Mouse (Mus musculus) midbrain, embryonic 10.5 days (tissue): ENCODE results near the gene Ifi27. TPM values are rescaled to one million over a fixed set of nuclear protein-coding genes. Genes with fewer than 3 reads are reported as not detected.
A peak's percentile ranks its signal among the peaks of the same experiment; 100 is the strongest.

ENCODE experiments used
- DNase-seq: peaks from one replicate; pipeline ENCODE4 v3.0.0-alpha.2; 2017; ENCODE audit warnings: low spot score
- H3K27ac ChIP-seq: fragments of 300-500 bp; sonication (generic); replicated peaks from 2 replicates; pipeline ENCODE4 v1.5.1; 2016; ENCODE audit warnings: mild to moderate bottlenecking
- H3K27me3 ChIP-seq: fragments of 300-500 bp; sonication (generic); 2 replicates; pipeline ENCODE4 v1.6.1; 2016; ENCODE audit warnings: low read depth, mild to moderate bottlenecking; ENCODE audit not compliant: poor library complexity, severe bottlenecking
- H3K36me3 ChIP-seq: fragments of 300-500 bp; sonication (generic); 2 replicates; pipeline ENCODE4 v1.6.1; 2016; ENCODE audit warnings: mild to moderate bottlenecking, moderate library complexity
- H3K4me1 ChIP-seq: fragments of 300-500 bp; sonication (generic); 2 replicates; pipeline ENCODE4 v1.6.1; 2016
- H3K4me3 ChIP-seq: fragments of 300-500 bp; sonication (generic); 2 replicates; pipeline ENCODE4 v1.5.1; 2016; ENCODE audit warnings: mild to moderate bottlenecking, moderate library complexity
- H3K9me3 ChIP-seq: fragments of 300-500 bp; sonication (generic); replicated peaks from 2 replicates; pipeline ENCODE4 v1.6.1; 2016; ENCODE audit warnings: mild to moderate bottlenecking
- WGBS: fragments of 180-500 bp; shearing (Covaris S2); methylation state at CpG from one replicate; pipeline ENCODE4 v1.1.7; 2016; 5-methylcytosine and 5-hydroxymethylcytosine counted together
- polyA plus RNA-seq: library from polyadenylated mRNA; unstranded; fragments of >200 nt; fragmentation: Nextera tagmentation; extraction: Ambion mirVana; gene quantifications from 2 replicates; pipeline ENCODE4 v1.2.1, GENCODE M21; 2016

Ifi27 gene
- polyA plus RNA-seq: 0.75 and 1.4 TPM in 2 replicates

DNA sequence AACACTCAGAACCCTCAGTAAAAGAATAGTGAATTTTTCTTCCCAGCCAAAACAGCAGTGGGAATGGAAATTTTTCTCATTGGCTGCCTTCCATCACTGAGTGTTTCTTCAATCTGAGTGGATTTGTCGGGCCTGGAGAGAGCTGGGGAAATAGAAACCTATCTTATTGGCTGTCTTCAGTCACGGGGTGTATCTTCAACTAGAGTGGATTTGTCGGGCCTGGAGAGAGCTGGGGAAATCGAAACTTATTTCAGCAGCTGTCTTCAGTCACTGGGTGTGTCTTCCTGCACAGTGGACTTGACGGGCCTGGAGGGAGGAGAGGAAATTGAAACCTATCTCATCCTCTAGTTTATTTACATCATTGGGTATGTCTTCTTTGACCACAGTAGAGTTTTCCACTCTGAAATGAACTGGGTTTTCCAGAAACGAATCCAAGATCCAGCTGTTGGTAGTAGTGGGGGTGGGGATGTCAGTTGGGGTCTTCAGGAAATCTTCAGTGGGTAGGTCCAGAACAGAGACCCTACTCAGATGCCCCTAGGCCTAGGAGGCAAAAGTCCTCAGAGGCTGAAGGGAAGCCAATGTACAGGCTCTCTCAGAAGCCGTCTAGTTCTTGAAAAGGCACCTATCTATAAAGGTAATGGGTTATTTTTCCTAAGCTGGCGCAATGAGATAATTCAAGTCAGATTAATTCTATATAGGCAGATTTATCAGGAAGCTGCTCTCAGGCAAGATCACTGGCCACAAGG lies at the start of gene Ifi27:
Gene Ifi27, plus strand, starts transcription at position 226 of the 746 bp plus-strand sequence.
- no peak within 1 kb of the TSS for H3K27ac ChIP-seq
- no peaks in the 10 kb centered on the region for H3K27me3 ChIP-seq
- no peaks in the 10 kb centered on the region for H3K4me1 ChIP-seq
- H3K4me3 ChIP-seq: no peak within 1 kb of the TSS
- no peak for DNase-seq
- 76% methylated on average over 8 of the region's 8 CpGs for WGBS
- H3K36me3 ChIP-seq: no peaks in the 10 kb centered on the region
- no peaks in the 10 kb centered on the region for H3K9me3 ChIP-seq

- Histone ChIP-seq H3K36me3 (no peaks in the 10 kb centered on the region), H3K9me3 (no peaks in the 10 kb centered on the region), H3K27ac (peak within 1 kb of the TSS; percentile 93), H3K4me3 (peak within 1 kb of the TSS; percentile 84), H3K4me1 (peaks cover 34% of the 10 kb centered on the region), H3K27me3 (no peaks in the 10 kb centered on the region)
- peak; percentile 97 for DNase-seq
- WGBS: under 1% methylated on average over 58 of the region's 58 CpGs
Measured at GRCm38 (mm10) chr12:103388505-103389347, 45.3 kb upstream of the Ifi27 start, which contains the start of gene Otub2. Gene Otub2, plus strand, starts transcription at chr12:103388682.

- peak overlapping the region; percentile 93 for H3K27ac ChIP-seq
- WGBS: 71% methylated on average over 2 of the region's 2 CpGs
Measured at GRCm38 (mm10) chr12:103389348-103389727, 44.7 kb upstream of the Ifi27 start.

DNA sequence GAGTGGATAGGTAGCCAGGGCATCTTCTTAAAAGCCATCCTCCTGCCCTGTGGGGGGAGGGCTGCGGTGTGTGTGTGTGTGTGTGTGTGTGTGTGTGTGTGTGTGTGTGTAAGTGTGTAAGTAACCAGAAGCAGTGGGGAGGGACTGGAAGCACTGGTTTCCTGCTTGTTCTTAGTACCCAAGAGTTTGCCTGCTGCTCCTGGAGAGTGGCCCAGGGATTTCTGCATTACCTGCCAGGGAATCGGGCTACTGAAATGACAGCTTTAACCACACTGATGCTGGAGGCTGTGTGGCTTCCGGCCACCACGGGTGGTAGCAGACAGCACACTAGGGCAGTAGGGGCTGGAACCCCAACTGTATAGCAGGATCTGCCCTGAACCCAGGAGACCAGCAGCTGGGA lies 44.0 kb upstream of the Ifi27 start:
- no peaks in the 10 kb centered on the region for H3K36me3 ChIP-seq
- no peak overlapping the region for H3K27ac ChIP-seq
- no peaks in the 10 kb centered on the region for H3K9me3 ChIP-seq
- peaks cover 38% of the 10 kb centered on the region for H3K4me1 ChIP-seq
- peak overlapping the region; percentile 84; the same call in 1 of the 2 replicates for H3K4me3 ChIP-seq
- no peak for DNase-seq
- WGBS: 81% methylated on average over 4 of the region's 4 CpGs
- no peaks in the 10 kb centered on the region for H3K27me3 ChIP-seq

More at GRCm38 (mm10) chr12:103389348-103389727, 44.7 kb upstream of the Ifi27 start:
- Histone ChIP-seq H3K27me3 (no peaks in the 10 kb centered on the region), H3K36me3 (no peaks in the 10 kb centered on the region), H3K4me3 (peak overlapping the region; percentile 84), H3K4me1 (peaks cover 38% of the 10 kb centered on the region), H3K9me3 (no peaks in the 10 kb centered on the region)
- DNase-seq: no peak

DNA sequence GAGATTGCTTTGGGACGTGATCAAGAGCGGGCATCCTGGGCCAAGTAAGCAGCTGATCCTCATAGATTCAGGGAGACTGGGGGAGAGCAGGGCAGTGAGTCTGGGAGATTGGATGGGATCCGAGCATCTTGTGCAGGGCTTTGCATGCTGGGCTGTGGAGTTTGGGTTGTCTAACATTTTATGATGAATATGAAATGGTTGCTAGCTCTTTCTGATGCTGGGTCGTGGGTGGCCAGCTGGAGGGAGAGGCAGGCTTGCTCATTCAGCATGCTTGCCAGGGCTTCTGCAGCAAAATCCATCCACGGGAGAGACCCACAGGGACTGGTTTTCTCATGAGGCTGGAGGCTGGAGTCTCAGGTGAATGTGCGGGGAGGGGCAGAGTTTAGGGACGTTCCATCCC lies 42.9 kb upstream of the Ifi27 start:
- Histone ChIP-seq H3K27ac (no peak overlapping the region), H3K27me3 (no peaks in the 10 kb centered on the region), H3K36me3 (no peaks in the 10 kb centered on the region), H3K4me3 (no peak overlapping the region), H3K4me1 (peaks cover 38% of the 10 kb centered on the region), H3K9me3 (no peaks in the 10 kb centered on the region)
- WGBS: 82% methylated on average over 7 of the region's 7 CpGs
- no peak for DNase-seq

DNA sequence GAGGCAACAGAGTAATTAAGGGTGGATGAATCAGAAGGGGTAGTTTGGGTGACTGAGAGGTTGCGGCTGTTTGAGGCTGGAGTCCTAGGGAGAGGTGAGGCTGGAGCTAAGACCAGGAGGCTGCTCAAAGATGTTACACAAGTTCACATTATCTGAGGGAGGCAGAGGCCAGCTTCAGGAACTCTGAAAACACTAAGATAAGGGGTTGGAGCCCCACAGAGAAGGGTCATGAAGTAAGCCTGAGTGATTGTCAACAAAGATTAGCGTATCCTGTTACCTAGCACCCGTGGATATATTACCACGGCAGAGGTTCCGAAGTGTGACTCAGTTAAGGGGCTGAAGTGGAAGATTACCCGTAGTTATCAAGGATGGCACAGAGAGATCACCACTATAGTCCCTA lies 40.5 kb upstream of the Ifi27 start:
- Histone ChIP-seq H3K27me3 (no peaks in the 10 kb centered on the region), H3K9me3 (no peaks in the 10 kb centered on the region), H3K27ac (0 out of 2 replicates have a peak overlapping the region, but pooled peaks have one; percentile 28), H3K36me3 (no peaks in the 10 kb centered on the region), H3K4me1 (peaks cover 35% of the 10 kb centered on the region), H3K4me3 (no peak overlapping the region)
- no peak for DNase-seq
- 50% methylated on average over 6 of the region's 6 CpGs for WGBS

- 0 out of 2 replicates have a peak, but pooled peaks cover under 1% of the 10 kb centered on the region for H3K36me3 ChIP-seq
- no peaks in the 10 kb centered on the region for H3K9me3 ChIP-seq
- H3K27me3 ChIP-seq: no peaks in the 10 kb centered on the region
- H3K4me3 ChIP-seq: no peak overlapping the region
- peaks cover 18% of the 10 kb centered on the region for H3K4me1 ChIP-seq
- no peak for DNase-seq
- WGBS: 83% methylated on average over 12 of the region's 12 CpGs
- H3K27ac ChIP-seq: no peak overlapping the region
Measured at GRCm38 (mm10) chr12:103395486-103396275, 38.3 kb upstream of the Ifi27 start.

- H3K27me3 ChIP-seq: no peaks in the 10 kb centered on the region
- H3K4me1 ChIP-seq: peaks cover 16% of the 10 kb centered on the region
- peaks cover 6% of the 10 kb centered on the region; the same call in 1 of the 2 replicates for H3K36me3 ChIP-seq
- 86% methylated on average over 7 of the region's 7 CpGs for WGBS
- H3K9me3 ChIP-seq: no peaks in the 10 kb centered on the region
- DNase-seq: no peak
- no peak overlapping the region for H3K4me3 ChIP-seq
- H3K27ac ChIP-seq: no peak overlapping the region
Measured at GRCm38 (mm10) chr12:103396751-103397150, 37.3 kb upstream of the Ifi27 start.

- Histone ChIP-seq H3K27ac (no peak overlapping the region), H3K4me3 (no peak overlapping the region), H3K9me3 (no peaks in the 10 kb centered on the region), H3K27me3 (no peaks in the 10 kb centered on the region), H3K4me1 (no peaks in the 10 kb centered on the region), H3K36me3 (peaks cover 69% of the 10 kb centered on the region)
- WGBS: 91% methylated on average over 18 of the region's 18 CpGs
- no peak for DNase-seq
Measured at GRCm38 (mm10) chr12:103404131-103404530, 29.9 kb upstream of the Ifi27 start.

DNA sequence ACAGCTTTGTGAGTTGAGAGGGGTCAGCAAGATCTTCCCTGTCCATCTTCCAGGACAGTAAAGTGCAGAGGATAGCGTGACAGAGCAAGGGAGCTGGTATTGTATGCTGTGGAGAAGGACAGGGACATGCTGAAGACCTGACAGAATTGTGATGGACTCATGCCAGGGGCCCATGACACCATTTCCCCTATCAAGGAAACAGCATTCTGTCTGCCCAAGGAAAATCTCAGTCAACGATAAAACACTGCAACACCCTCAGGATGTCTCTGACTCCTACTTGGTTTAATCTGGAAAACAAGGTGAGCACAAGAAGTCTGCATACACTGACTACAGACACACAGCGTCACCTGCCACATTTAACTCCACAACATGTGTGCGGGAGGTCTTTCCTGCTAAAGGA lies 26.3 kb upstream of the Ifi27 start, which contains the start of gene 9330161L09Rik:
Gene 9330161L09Rik, minus strand, starts transcription at position 101 of the 400 bp plus-strand sequence.
- peaks cover 96% of the 10 kb centered on the region for H3K36me3 ChIP-seq
- H3K9me3 ChIP-seq: no peaks in the 10 kb centered on the region
- no peak for DNase-seq
- no peak within 1 kb of the TSS for H3K4me3 ChIP-seq
- no peak within 1 kb of the TSS for H3K27ac ChIP-seq
- no peaks in the 10 kb centered on the region for H3K27me3 ChIP-seq
- no peaks in the 10 kb centered on the region for H3K4me1 ChIP-seq
- 95% methylated on average over 4 of the region's 4 CpGs for WGBS

DNA sequence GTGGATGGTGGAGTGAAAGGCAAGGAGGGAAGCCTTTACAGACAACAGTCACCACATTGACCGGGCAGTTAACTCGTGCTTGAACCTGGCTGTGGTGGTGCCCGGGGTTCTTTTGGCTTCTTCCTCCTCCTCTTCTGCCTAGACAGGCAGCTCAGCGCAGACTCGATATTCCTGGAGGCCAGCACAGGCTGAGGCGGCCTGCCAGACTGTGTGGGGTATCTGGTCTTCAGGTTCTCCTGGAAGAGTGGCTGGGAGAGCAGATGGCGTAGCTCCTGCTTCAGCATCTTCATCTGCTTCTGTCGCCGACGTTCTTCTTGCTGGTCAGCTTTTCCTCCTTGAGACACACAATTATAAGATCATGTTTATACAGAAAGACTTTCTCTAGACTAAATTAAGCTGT lies 25.9 kb upstream of the Ifi27 start:
- Histone ChIP-seq H3K27ac (no peak overlapping the region), H3K4me1 (no peaks in the 10 kb centered on the region), H3K9me3 (no peaks in the 10 kb centered on the region), H3K27me3 (no peaks in the 10 kb centered on the region), H3K4me3 (no peak overlapping the region), H3K36me3 (peaks cover 96% of the 10 kb centered on the region)
- 92% methylated on average over 10 of the region's 10 CpGs for WGBS
- no peak for DNase-seq

GRCm38 (mm10) chr12:103425016-103425728 lies 8.8 kb upstream of the Ifi27 start:
- no peak for DNase-seq
- peaks cover 33% of the 10 kb centered on the region for H3K4me1 ChIP-seq
- WGBS: 10% methylated on average over 33 of the region's 33 CpGs

More at GRCm38 (mm10) chr12:103425016-103425728, 8.8 kb upstream of the Ifi27 start:
- H3K36me3 ChIP-seq: peaks cover 27% of the 10 kb centered on the region
- no peaks in the 10 kb centered on the region for H3K9me3 ChIP-seq
- H3K27me3 ChIP-seq: no peaks in the 10 kb centered on the region
- H3K4me3 ChIP-seq: peak overlapping the region; percentile 97
- peak overlapping the region; percentile 88 for H3K27ac ChIP-seq
